Mouse (Mus musculus) brown adipose tissue, adult 24 weeks (tissue): Measurements from ENCODE around the gene Gm49380. TPM values are rescaled to one million over a fixed set of nuclear protein-coding genes. Genes with fewer than 3 reads are reported as not detected.

Experiments used
- H3K27ac ChIP-seq: fragments of 200-500 bp; replicated peaks from 2 replicates; pipeline ENCODE4 v1.5.1; 2012; ENCODE audit warnings: low read depth, mild to moderate bottlenecking, low read length
- H3K4me1 ChIP-seq: fragments of 200-500 bp; 2 replicates; pipeline ENCODE4 v1.6.1; 2012; ENCODE audit warnings: low read length, mixed read lengths; ENCODE audit not compliant: control insufficient read depth, insufficient read depth, insufficient read length
- H3K4me3 ChIP-seq: fragments of 200-500 bp; 2 replicates; pipeline ENCODE4 v1.5.1; 2012; ENCODE audit warnings: low read depth, mild to moderate bottlenecking, low read length, moderate library complexity; ENCODE audit not compliant: insufficient read depth
- polyA plus RNA-seq: library from polyadenylated mRNA; stranded (reverse); fragments of >200 nt; gene quantifications from 2 replicates; pipeline ENCODE4 v1.2.4, GENCODE M21; 2012; ENCODE audit not compliant: missing spikeins, insufficient read depth, insufficient read length

Gene Gm49380
- polyA plus RNA-seq, 1 experiment, result not detected

DNA sequence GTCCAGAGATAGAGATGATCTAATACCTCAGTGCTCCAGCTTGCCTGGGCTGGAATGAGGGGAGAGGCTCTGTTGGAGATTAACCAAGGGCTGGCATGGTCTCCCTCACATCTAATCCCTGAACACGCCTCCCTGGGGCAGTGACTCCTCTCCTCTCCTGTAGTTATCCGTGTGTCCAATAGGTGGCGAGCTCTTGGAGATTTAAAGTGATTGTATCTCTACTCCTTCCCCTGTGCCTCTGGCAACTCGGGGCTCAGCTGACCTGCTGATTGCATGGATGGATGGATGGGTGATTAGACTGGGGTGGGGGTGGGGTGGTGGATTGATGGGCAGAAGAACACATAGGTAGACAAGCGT lies 36.6 kb downstream of the Gm49380 start:
- H3K27ac ChIP-seq, result no peak overlapping the region
- H3K4me3 ChIP-seq, result no peak overlapping the region
- H3K4me1 ChIP-seq, result no peaks in the 10 kb centered on the region; the same call in 1 of the 2 replicates

DNA sequence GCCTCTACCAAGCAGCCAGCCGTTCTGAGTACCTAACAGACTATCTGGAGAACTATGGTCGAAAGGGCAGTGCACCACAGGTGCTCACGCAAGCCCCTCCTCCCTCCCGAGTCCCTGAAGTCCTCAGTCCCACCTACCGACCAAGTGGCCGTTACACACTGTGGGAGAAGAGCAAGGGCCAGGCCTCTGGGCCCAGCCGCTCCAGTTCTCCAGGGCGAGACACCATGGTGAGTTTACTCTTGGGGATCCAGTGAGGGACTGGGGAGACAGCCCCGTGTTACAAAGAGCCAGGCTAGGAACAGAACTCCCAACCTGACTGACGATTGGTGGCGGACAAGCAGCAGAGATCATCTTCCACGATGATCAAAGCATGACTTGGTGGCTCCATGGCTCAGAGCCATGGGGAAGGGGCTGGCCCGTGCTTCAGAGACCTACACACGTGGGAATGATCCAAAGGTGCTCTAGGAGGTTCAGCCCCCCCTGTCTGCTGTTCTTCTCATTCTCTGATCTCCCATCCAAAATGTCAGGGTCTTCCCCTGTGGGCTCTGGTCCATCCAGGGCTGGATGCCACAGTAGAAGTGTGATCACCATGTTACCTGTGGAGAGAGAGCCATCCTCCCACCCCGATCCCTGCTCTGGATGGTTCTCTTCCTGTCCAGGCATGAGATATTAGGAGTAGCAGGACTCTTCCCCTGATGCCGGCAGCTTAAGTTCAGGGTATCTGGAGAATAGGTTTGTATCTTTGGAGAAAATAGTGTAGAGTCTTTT lies 37.1 kb downstream of the Gm49380 start:
- H3K27ac ChIP-seq, result no peak overlapping the region
- no peak overlapping the region for H3K4me3 ChIP-seq
- no peaks in the 10 kb centered on the region; the same call in 1 of the 2 replicates for H3K4me1 ChIP-seq

DNA sequence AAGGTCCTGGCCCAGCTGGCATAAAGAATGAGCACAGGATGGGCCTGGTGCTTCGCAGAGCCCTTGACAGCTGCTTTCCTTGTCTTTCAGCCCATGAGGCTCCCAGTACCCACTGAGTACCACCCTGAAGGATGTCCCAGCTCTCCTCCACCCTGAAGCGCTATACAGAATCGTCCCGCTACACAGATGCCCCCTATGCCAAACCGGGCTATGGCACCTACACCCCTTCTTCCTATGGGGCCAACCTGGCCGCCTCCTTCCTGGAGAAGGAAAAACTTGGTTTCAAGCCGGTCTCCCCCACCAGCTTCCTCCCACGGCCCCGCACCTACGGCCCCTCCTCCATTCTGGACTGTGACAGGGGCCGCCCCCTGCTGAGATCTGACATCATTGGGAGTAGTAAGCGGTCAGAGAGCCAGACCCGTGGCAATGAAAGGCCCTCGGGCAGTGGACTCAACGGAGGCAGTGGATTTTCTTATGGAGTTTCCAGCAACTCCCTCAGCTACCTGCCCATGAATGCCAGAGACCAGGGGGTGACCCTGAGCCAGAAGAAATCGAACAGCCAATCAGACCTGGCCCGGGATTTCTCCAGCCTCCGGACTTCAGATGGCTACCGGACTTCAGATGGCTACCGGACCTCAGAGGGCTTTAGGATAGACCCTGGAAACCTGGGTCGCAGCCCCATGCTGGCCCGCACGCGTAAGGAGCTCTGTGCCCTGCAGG lies 37.9 kb downstream of the Gm49380 start:
- H3K4me3 ChIP-seq, result no peak overlapping the region
- no peak overlapping the region for H3K27ac ChIP-seq
- H3K4me1 ChIP-seq, result no peaks in the 10 kb centered on the region; the same call in 1 of the 2 replicates

DNA sequence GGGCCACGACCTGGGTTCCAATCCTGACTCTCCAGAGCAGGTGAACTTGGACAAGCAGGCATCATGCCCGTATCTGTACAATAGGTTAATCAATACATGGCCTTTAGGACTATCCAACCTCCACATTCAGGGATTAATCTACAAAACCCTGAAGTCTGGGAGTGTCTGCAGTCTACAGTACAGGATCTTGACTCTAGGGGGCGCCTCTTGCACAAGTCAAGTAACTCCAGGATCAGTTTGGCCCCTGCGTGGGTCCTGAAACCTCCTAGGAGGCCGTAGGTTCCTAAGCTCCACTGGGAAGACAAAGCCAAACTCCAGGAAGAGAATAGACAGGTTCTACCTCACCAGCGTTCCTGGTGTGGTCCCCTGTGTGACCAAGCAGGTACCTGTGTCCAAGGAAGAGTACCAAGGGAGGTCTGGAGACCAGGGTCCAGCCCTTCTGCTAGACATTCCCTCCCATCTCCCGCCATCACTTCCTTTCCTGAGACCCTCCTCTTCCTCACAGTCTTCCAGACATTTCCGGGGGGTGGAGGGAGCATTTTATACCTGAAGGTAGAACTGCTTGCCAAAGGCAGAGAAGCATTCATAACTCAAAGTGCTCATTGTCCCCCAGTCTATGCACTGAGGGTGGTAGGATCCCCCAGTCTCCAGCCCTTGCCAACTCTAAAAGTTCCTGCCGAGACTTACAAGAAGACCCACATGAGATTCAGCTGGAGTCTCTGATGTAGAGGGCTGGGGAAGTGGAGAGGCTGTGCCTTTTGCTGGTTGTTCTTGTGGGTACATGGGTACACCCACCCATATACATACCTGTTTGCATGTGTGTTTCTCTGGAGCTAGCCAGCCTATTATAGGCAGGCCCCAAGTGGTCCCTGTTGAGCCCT lies 38.7 kb downstream of the Gm49380 start:
- Histone ChIP-seq H3K27ac (no peak overlapping the region), H3K4me1 (no peaks in the 10 kb centered on the region; the same call in 1 of the 2 replicates), H3K4me3 (no peak overlapping the region)

DNA sequence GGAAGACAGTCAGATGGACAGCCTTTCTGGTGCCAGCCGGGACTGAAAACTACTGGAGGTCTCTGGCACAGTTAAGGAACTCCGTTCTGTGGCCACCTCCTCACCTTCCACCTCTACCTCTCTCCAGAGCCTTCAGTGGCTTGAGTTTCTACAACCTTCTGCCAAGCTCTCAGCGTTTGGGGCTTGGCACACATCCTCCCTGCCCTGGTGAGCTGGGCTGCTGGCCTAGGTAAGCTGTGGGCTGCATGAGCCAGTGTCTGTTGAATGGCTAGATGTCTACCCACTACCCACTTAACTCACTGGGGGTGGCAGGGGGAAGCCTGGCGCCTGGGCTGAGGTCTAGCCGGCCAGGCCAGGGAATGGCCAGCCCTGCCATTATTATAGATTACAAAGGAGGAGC lies 40.2 kb downstream of the Gm49380 start:
- Histone ChIP-seq H3K27ac (peak overlapping the region; percentile 67), H3K4me3 (no peak overlapping the region), H3K4me1 (no peaks in the 10 kb centered on the region; the same call in 1 of the 2 replicates)

DNA sequence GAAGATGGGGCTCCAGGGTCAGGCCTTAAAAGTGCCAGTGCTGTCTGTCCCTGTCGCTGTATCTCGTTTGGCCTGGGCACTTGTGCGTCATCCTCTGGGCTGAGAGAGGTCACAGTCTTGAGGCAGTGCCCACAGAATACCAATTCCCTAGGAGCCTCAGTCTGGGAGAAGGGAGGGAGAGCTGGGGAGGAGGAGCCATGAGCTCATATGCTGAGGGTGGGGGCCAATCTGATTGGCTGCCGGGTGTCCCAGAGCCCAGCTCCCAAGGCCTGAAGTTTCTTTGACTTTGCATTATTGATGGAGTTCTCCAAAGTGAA lies 40.7 kb downstream of the Gm49380 start:
- Histone ChIP-seq H3K4me3 (no peak overlapping the region), H3K27ac (peak overlapping the region; percentile 74), H3K4me1 (peaks cover 3% of the 10 kb centered on the region; the same call in 1 of the 2 replicates)

DNA sequence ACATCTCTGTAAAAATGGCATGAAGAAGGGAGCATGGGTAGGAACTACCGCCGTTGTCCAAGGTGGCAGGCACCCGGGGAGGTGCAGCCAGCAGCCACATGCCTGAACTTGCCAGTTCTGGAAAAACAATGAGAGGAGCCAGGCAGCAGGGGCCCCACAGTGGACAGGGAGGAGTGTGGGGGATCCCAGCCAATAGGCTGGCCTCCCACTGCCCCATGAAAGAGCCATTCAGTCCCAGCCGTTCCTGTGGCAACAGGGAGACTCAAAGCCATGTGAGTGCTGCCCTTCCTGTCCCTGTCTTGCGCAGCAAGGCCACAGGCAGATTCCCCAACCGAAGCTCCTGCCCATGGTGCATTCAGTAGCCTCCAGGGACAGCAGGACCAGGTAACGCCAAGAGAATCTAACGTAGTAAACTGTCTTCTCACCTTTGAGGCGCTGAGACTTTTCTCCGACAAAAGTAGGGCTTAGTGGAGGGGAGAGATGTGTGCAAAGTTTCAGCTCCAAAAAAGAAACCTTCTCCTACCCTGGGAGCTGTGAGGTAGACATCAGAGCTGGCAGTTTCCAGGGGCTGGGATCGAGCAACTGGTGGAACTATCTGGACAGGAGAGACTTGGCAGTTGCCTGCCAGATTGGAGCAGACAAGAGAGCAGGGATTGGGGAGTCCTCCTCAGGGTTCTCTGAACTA lies 41.2 kb downstream of the Gm49380 start:
- H3K27ac ChIP-seq, result peak overlapping the region; percentile 74
- H3K4me3 ChIP-seq, result no peak overlapping the region

DNA sequence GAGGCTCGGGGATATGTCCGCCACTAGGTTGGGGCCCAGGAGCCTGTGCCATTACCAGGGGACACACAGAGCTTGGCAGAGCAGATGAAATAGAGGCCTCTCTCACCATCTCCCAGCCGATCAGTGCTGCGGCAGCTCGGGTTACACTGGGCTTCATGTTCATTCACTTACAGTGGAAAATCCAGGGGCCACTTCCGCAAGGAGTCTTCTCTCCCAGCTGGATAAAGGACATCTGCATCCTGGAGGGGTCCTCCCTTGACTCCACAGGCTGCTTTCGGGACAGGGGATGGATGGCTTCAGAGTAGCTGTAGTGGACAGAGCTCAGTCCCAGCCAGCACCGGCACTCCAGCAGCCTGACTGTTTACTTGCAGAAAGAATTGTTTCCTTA lies 42.5 kb downstream of the Gm49380 start:
- Histone ChIP-seq H3K27ac (no peak overlapping the region), H3K4me3 (no peak overlapping the region), H3K4me1 (peaks cover 3% of the 10 kb centered on the region; the same call in 1 of the 2 replicates)

More for the DNA sequence above, 41.2 kb downstream of the Gm49380 start:
- H3K4me1 ChIP-seq, result peaks cover 3% of the 10 kb centered on the region; the same call in 1 of the 2 replicates

DNA sequence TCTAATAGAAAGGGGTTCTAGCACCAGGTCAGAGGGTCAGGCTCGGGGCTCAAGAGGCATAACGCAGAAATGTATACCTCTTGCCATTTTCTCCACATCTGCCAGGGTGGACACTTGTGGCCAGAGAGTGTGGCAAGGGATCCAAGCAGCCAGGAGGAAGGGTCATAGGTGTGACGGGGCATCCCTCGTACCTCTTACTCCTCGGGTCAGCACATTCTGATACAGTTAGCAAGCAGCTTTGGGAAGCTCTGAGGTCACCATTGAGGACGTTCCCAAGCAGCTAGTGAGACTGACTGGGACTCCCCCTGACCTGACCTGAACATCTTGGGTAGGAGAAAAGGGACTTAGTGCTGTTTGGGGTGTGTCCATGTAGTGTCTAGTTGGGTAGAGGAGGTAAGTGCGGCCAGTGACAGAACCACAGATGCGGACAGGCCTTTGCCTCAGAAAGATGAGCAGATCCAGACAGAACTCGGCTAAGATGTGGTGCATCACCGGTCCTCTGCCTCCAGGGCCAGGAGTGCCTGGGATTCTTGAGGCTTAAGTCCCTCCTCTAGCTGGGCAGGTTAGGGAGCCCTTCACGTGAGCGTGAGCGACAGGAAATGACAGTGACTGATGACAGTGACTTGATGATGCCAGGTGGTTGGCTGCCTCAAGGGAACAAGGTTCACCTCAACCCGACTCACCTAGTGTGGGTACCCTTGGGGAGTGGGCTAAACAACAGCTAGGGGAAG lies 43.0 kb downstream of the Gm49380 start:
- Histone ChIP-seq H3K27ac (no peak overlapping the region), H3K4me3 (no peak overlapping the region), H3K4me1 (peaks cover 3% of the 10 kb centered on the region; the same call in 1 of the 2 replicates)

DNA sequence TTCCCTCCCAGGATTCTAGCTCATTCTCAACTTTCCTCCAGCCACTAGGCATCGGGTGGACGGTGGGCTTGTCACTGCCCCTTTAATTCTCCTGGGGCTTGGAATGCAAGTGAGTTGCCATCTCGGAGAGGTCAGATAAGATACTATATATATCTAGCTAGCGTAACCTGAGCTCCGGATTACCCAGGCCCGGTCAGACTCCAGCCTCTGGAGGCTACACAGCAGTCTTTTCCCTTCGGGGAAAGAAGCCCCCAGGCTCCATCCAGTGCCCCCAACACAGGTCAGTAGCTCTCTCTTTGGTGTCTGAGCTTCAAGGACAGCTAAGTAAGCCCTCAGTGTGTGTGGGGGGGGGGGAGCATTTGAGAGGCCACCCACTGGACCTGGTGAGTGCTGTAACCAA lies 44.0 kb downstream of the Gm49380 start:
- peaks cover 3% of the 10 kb centered on the region; the same call in 1 of the 2 replicates for H3K4me1 ChIP-seq

DNA sequence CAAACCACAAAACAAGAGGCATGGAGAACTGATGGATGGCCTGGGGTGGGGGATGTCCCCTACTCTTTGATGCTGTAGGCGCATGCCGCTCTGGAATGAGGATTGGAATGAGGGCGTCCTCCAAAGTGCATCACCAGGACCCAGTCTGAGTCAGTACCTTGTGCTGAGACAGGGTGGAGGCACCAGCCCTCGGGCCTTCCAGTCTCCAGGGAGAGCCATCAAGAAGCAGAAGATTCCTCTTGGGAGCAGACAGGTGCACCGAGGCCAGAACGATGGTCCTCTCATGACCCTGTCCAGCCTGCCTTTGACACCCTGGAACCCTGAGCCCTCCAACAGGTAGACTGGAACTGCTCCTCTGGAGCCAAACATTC lies 45.4 kb downstream of the Gm49380 start:
- H3K4me3 ChIP-seq, result peak overlapping the region; percentile 78
- H3K27ac ChIP-seq, result no peak overlapping the region
- peaks cover 3% of the 10 kb centered on the region; the same call in 1 of the 2 replicates for H3K4me1 ChIP-seq

More for the DNA sequence above, 44.0 kb downstream of the Gm49380 start:
- Histone ChIP-seq H3K4me3 (no peak overlapping the region), H3K27ac (no peak overlapping the region)

DNA sequence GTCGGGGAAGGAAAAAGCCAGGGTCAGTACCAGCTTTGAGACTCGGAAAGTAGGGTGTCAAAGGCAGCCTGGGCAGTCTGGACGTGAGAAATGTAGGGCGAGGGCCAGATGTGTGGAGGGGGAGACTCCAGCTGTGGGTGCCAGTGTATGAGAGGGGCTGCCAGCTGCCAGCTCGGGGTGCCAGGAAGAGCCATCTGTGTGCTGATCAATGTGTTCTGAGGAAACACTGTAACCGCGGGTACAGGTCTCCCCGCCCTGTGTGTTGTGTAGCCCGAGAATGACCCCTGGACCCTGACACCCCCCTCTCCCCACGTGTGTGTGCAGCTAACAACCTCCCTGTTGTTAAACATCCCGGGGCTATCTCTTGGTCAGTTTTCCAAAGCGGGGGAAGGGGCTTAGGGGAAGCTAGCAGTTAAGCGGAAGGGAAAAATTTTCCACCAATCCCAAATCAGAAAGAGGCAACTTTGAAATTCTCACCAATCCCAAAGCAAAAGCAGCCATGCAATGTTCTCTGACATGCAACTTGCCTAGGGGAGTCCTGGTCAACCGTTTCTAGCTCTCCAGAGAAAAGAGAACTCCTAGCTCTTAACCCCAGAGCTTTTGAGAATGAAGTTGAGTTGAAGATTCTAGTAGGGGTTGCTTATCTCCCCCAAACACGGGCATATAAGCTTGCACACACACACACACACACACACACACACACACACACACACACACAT lies 45.9 kb downstream of the Gm49380 start:
- Histone ChIP-seq H3K4me3 (peak overlapping the region; percentile 78), H3K4me1 (peaks cover 3% of the 10 kb centered on the region; the same call in 1 of the 2 replicates), H3K27ac (peak overlapping the region; percentile 79)

DNA sequence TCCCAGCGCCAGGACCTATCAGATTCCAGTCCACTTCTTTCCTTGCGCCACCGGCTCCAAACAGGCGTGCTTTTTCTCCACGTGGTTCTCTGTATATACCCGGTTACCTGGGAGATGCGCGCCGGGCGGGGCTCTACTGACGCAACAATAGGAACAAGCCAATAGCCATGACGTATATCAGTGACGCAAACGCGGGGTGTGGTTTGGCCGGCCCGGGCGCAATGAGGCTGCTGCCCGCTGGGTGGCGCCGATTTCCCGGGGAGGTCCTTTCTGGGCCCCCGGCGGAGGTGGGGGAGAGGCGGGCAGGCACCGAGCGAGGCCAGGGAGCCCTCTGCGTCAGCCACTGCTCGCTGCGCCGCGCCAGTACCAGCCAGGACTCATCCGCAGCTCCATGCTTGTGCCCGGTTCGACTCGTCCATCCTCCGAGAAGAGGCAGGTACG lies 46.5 kb downstream of the Gm49380 start, which contains the start of gene Usp2:
Usp2 (plus strand) TSS at position 237 of the 441 bp plus-strand sequence.
- Histone ChIP-seq H3K27ac (peak within 1 kb of the TSS; percentile 79), H3K4me3 (peak within 1 kb of the TSS; percentile 78)

More for the DNA sequence above, 46.5 kb downstream of the Gm49380 start, which contains the start of gene Usp2:
- H3K4me1 ChIP-seq, result peaks cover 3% of the 10 kb centered on the region; the same call in 1 of the 2 replicates
